Comparison of ENCODE assay signal across 8 mouse cellular contexts in the genomic region with DNA sequence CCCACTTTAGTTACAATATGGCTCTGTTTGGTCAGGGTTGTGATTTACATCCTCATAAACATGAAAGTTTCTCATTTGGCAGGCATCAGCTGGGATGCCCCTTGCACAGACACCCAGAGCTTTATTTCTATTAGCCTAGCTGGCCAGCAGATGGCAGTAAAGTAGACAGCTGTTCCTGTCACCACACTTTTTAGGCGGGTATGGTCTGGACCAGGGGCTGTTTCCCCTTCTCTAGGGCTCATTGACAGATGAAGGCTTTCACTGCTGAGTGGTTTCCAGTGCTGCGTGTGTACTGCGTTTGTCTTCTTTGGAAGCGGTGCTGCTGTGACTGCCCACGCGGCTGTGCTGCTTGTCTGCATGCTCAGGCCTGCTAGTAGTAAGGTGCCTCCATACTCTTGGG. TPM values are rescaled to one million over a fixed set of nuclear protein-coding genes. Genes with fewer than 3 reads are reported as not detected.
DNase-seq lines count a peak whose midpoint lies in the region; ATAC-seq and TF ChIP-seq lines count a peak whose summit lies in the region.

No protein-coding gene starts in this region.

- DNase-seq in ovary, postnatal 14 days (ENCODE audit: low spot score): peak; percentile 12
- no peak for DNase-seq in ovary, postnatal 36 days (ENCODE audit: low spot score)
- DNase-seq in adipocyte (ENCODE audit: low spot score): peak; percentile 58
- DNase-seq in embryonic facial prominence, embryonic 11.5 days (ENCODE audit: low spot score): peak; percentile 75
- peak; percentile 69 for DNase-seq in hindbrain, embryonic 14.5 days (ENCODE audit: low spot score)
- peak; percentile 25 for DNase-seq in lung, adult 2 months
- DNase-seq in frontal cortex, postnatal 25 days (ENCODE audit: low spot score in 2 of 2): no peak

- H3K27ac ChIP-seq in embryonic facial prominence, embryonic 11.5 days (replicated peaks; ENCODE audit: low read depth, low read length): no peak overlapping the region; the same call in 1 of the 2 replicates
- H3K27ac ChIP-seq in hindbrain, embryonic 14.5 days: no peak overlapping the region
- no peak overlapping the region for H3K27ac ChIP-seq in olfactory bulb, adult 2 months (ENCODE audit: insufficient read depth, low read depth, low read length)

- no peaks in the 10 kb centered on the region for H3K4me1 ChIP-seq in embryonic facial prominence, embryonic 11.5 days (ENCODE audit: control insufficient read depth, insufficient read depth, low read length)
- H3K4me1 ChIP-seq in hindbrain, embryonic 14.5 days (replicated peaks; ENCODE audit: control insufficient read depth, insufficient read depth, low read length): no peaks in the 10 kb centered on the region
- H3K4me1 ChIP-seq in lung, adult 2 months (ENCODE audit: control insufficient read depth, insufficient read depth, low read length): no peaks in the 10 kb centered on the region
- H3K4me1 ChIP-seq in olfactory bulb, adult 2 months (ENCODE audit: control insufficient read depth, insufficient read depth, low read length): peaks cover 6% of the 10 kb centered on the region; the same call in 1 of the 2 replicates

- TF ChIP-seq CTCF in lung, adult 2 months (IDR thresholded peaks at IDR 0.05; ENCODE audit: insufficient read depth, low read length): peak; percentile 43; the same call in 1 of the 2 replicates
- TF ChIP-seq CTCF in olfactory bulb, adult 2 months (IDR thresholded peaks at IDR 0.05; ENCODE audit: insufficient read depth, low read depth, low read length): peak; percentile 35; the same call in 1 of the 2 replicates

- H3K9ac ChIP-seq in embryonic facial prominence, embryonic 11.5 days (replicated peaks; ENCODE audit: low read length): no peak overlapping the region
- H3K9ac ChIP-seq in hindbrain, embryonic 14.5 days: no peak overlapping the region

- 54% methylated on average over 6 of the region's 6 CpGs for WGBS in embryonic facial prominence, embryonic 11.5 days
- WGBS in hindbrain, embryonic 14.5 days: 60% methylated on average over 6 of the region's 6 CpGs
- 54% methylated on average over 6 of the region's 6 CpGs for WGBS in lung, adult 2 months
- 45% methylated on average over 6 of the region's 6 CpGs for WGBS in olfactory bulb, adult 2 months

- H3K36me3 ChIP-seq in embryonic facial prominence, embryonic 11.5 days (replicated peaks; ENCODE audit: control insufficient read depth, insufficient read depth, low read depth, low read length): no peaks in the 10 kb centered on the region
- H3K36me3 ChIP-seq in hindbrain, embryonic 14.5 days (replicated peaks; ENCODE audit: control insufficient read depth, insufficient read depth): peaks cover 74% of the 10 kb centered on the region

- no peak for ATAC-seq in embryonic facial prominence, embryonic 11.5 days (replicated peaks; ENCODE audit: insufficient number of reproducible peaks, low FRiP score, low TSS enrichment, low read depth)
- peak; percentile 66; the same call in 1 of the 2 replicates for ATAC-seq in hindbrain, embryonic 14.5 days (ENCODE audit: low FRiP score)

- no peak for TF ChIP-seq POLR2A in lung, adult 2 months (IDR thresholded peaks at IDR 0.05; ENCODE audit: borderline replicate concordance, extremely low read depth, low read depth, low read length)
- no peak for TF ChIP-seq POLR2A in olfactory bulb, adult 2 months (IDR thresholded peaks at IDR 0.05; ENCODE audit: insufficient read depth, low read depth, low read length)

- H3K4me2 ChIP-seq in embryonic facial prominence, embryonic 11.5 days (ENCODE audit: low read depth, low read length): no peak overlapping the region
- H3K4me2 ChIP-seq in hindbrain, embryonic 14.5 days (replicated peaks): no peak overlapping the region

- H3K9me3 ChIP-seq in embryonic facial prominence, embryonic 11.5 days (replicated peaks; ENCODE audit: control insufficient read depth, low read length): no peaks in the 10 kb centered on the region
- no peaks in the 10 kb centered on the region for H3K9me3 ChIP-seq in hindbrain, embryonic 14.5 days (ENCODE audit: control insufficient read depth, low read length)

- H3K27me3 ChIP-seq in embryonic facial prominence, embryonic 11.5 days (ENCODE audit: control insufficient read depth, insufficient read depth, low read length): no peaks in the 10 kb centered on the region
- no peaks in the 10 kb centered on the region for H3K27me3 ChIP-seq in hindbrain, embryonic 14.5 days (ENCODE audit: control insufficient read depth, insufficient read depth, low read length)

- no peak overlapping the region for H3K4me3 ChIP-seq in embryonic facial prominence, embryonic 11.5 days (ENCODE audit: low read depth, low read length)
- no peak overlapping the region for H3K4me3 ChIP-seq in hindbrain, embryonic 14.5 days (replicated peaks; ENCODE audit: low read length)
- H3K4me3 ChIP-seq in lung, adult 2 months (replicated peaks; ENCODE audit: extremely low read depth, low read depth, low read length): no peak overlapping the region
- H3K4me3 ChIP-seq in olfactory bulb, adult 2 months (ENCODE audit: insufficient read depth, low read depth, low read length): no peak overlapping the region

RNA-seq across cellular contexts. Expression of a gene that starts 25.4 kb away (rescaled TPM):
- 43.1 and 43.7 TPM in 2 replicates for polyA plus RNA-seq in embryonic facial prominence, embryonic 11.5 days (2014; fragmentation: Nextera tagmentation; extraction: Ambion mirVana)
- polyA plus RNA-seq in hindbrain, embryonic 14.5 days (2014; fragmentation: Nextera tagmentation; extraction: Ambion mirVana): 86.6 and 94.9 TPM in 2 replicates
- polyA plus RNA-seq in lung, adult 2 months (2012; rRNA removed): 18.5 and 22.9 TPM in 2 replicates
- not detected in 2 replicates for polyA plus RNA-seq in olfactory bulb, adult 2 months (2012; ENCODE audit: insufficient read depth, insufficient read length, low replicate concordance, missing spikeins)

RNA-seq across cellular contexts. Expression of a gene that starts 29.7 kb away (rescaled TPM):
- polyA plus RNA-seq in embryonic facial prominence, embryonic 11.5 days (2014; fragmentation: Nextera tagmentation; extraction: Ambion mirVana): 0.29 and 0.91 TPM in 2 replicates
- polyA plus RNA-seq in hindbrain, embryonic 14.5 days (2014; fragmentation: Nextera tagmentation; extraction: Ambion mirVana): 31.7 and 35.3 TPM in 2 replicates
- polyA plus RNA-seq in lung, adult 2 months (2012; rRNA removed): 0.26 and 0.91 TPM in 2 replicates
- not detected in 2 replicates for polyA plus RNA-seq in olfactory bulb, adult 2 months (2012; ENCODE audit: insufficient read depth, insufficient read length, low replicate concordance, missing spikeins)

Comparison
In these comparisons a context has a peak if more than half of its experiments do, and no peak if none do; other contexts are left out.
1. DNase-seq: peak in ovary, postnatal 14 days (single experiment), adipocyte (single experiment), embryonic facial prominence, embryonic 11.5 days (single experiment), hindbrain, embryonic 14.5 days (single experiment) and lung, adult 2 months (single experiment); none in ovary, postnatal 36 days (single experiment) and frontal cortex, postnatal 25 days (0 of 2).
2. RNA of a gene that starts 25.4 kb away (polyA plus RNA-seq): 86.6 to 94.9 TPM in hindbrain, embryonic 14.5 days, 43.1 to 43.7 TPM in embryonic facial prominence, embryonic 11.5 days and 18.5 to 22.9 TPM in lung, adult 2 months; not detected in olfactory bulb, adult 2 months; every median in the first group is over 10 times any median in the second.
3. RNA of a gene that starts 29.7 kb away (polyA plus RNA-seq): 31.7 to 35.3 TPM in hindbrain, embryonic 14.5 days; 0.26 to 0.91 TPM in lung, adult 2 months, 0.29 to 0.91 TPM in embryonic facial prominence, embryonic 11.5 days and not detected in olfactory bulb, adult 2 months; every median in the first group is over 10 times any median in the second.